Mouse (Mus musculus): ENCODE measurements at regions not wholly inside any gene's neighbourhood (a gene's known extent, or its start where the extent isn't known, plus 50 kb on each side); places are given as distances from the start of the nearest gene placed in this dataset.
"Not testable (repeated sequence)": the region's sequence is repeated elsewhere in the genome, so short reads cannot be mapped to it uniquely, and the experiment has no call there.

DNA sequence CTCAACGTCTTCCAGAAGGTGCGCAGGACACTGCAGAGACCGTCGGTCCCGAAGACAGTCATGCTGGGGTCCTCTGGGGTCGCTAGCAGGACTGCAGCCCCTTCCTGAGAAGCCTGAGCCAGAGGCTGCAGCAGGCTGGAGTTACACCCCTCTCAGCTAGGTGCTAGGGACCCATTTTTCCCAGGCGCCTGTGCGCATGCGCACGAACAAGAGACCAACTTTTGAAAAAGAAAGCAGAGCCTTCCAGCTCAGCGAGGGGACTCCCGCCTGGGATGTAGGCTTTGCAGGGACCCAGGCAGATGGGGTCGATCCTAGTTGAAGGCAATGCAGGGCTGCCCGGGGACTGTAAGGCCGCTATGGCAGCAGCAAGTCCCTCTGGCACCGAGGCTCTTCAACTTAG lies 104.7 kb upstream of the Atg7 start:
- H3K36me3 ChIP-seq (ENCODE audit: control insufficient read depth, insufficient read depth, low read length); H3K27ac ChIP-seq (ENCODE audit: control insufficient read depth, insufficient read depth, low read length); DNase-seq; H3K4me1 ChIP-seq (replicated peaks; ENCODE audit: control insufficient read depth, insufficient read depth, low read length); H3K27me3 ChIP-seq (ENCODE audit: control insufficient read depth, insufficient read depth, low read length); H3K4me3 ChIP-seq (ENCODE audit: control insufficient read depth, insufficient read depth, low read length): not testable (repeated sequence)
- 26% methylated on average over 7 of the region's 16 CpGs for WGBS

DNA sequence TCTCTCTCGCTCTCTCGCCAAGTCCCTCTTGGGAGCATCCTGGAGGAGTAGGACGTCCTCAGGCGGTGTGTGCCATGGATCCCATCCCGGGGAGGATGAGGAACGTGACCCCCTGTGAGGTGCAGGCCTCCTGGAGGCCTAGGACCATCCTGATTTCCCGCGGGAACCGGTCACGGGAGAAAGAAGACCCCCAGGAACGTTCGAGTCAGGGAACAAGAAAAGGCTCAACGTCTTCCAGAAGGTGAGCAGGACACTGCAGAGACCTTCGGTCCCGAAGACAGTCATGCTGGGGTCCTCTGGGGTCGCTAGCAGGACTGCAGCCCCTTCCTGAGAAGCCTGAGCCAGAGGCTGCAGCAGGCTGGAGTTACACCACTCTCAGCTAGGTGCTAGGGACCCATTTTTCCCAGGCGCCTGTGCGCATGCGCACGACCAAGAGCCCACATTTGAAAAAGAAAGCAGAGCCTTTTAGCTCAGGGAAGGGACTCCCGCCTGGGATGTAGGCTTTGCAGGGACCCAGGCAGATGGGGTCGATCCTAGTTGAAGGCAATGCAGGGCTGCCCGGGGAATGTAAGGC lies 92.7 kb upstream of the Atg7 start:
- WGBS: 45% methylated on average over 23 of the region's 23 CpGs
- peak; percentile 2 for DNase-seq
- not testable (repeated sequence) for H3K4me3 ChIP-seq (ENCODE audit: control insufficient read depth, insufficient read depth, low read length); H3K27me3 ChIP-seq (ENCODE audit: control insufficient read depth, insufficient read depth, low read length); H3K27ac ChIP-seq (ENCODE audit: control insufficient read depth, insufficient read depth, low read length); H3K36me3 ChIP-seq (ENCODE audit: control insufficient read depth, insufficient read depth, low read length); H3K4me1 ChIP-seq (replicated peaks; ENCODE audit: control insufficient read depth, insufficient read depth, low read length)

DNA sequence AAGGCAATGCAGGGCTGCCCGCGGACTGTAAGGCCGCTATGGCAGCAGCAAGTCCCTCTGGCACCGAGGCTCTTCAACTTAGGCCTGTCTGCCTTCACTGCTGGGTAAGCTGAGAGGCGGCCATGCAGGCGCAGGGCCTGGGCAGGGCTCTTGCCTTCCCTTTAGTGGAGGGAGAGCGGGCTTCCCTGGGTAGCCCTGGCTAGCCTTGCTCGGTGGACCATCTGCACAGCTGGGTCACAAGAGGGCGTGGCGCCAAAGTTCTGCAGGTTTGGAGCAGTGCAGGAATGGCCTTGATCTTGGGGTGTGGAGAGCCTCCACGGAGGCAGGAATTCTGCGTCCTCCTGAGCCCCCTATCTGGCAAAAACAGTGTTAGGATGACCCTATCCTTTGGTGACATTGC lies 89.8 kb upstream of the Atg7 start:
- not testable (repeated sequence) for H3K36me3 ChIP-seq (ENCODE audit: control insufficient read depth, insufficient read depth, low read length); H3K27me3 ChIP-seq (ENCODE audit: control insufficient read depth, insufficient read depth, low read length); H3K27ac ChIP-seq (ENCODE audit: control insufficient read depth, insufficient read depth, low read length); H3K4me1 ChIP-seq (replicated peaks; ENCODE audit: control insufficient read depth, insufficient read depth, low read length); H3K4me3 ChIP-seq (ENCODE audit: control insufficient read depth, insufficient read depth, low read length); DNase-seq
- WGBS: 60% methylated on average over 2 of the region's 12 CpGs

DNA sequence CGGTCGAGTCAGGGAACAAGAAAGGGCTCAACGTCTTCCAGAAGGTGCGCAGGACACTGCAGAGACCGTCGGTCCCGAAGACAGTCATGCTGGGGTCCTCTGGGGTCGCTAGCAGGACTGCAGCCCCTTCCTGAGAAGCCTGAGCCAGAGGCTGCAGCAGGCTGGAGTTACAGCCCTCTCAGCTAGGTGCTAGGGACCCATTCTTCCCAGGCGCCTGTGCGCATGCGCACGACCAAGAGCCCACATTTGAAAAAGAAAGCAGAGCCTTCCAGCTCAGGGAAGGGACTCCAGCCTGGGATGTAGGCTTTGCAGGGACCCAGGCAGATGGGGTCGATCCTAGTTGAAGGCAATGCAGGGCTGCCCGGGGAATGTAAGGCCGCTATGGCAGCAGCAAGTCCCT lies 87.7 kb upstream of the Atg7 start:
- not testable (repeated sequence) for H3K27me3 ChIP-seq (ENCODE audit: control insufficient read depth, insufficient read depth, low read length); H3K4me1 ChIP-seq (replicated peaks; ENCODE audit: control insufficient read depth, insufficient read depth, low read length); H3K27ac ChIP-seq (ENCODE audit: control insufficient read depth, insufficient read depth, low read length); DNase-seq; H3K36me3 ChIP-seq (ENCODE audit: control insufficient read depth, insufficient read depth, low read length); H3K4me3 ChIP-seq (ENCODE audit: control insufficient read depth, insufficient read depth, low read length)
- WGBS: 20% methylated on average over 5 of the region's 15 CpGs

DNA sequence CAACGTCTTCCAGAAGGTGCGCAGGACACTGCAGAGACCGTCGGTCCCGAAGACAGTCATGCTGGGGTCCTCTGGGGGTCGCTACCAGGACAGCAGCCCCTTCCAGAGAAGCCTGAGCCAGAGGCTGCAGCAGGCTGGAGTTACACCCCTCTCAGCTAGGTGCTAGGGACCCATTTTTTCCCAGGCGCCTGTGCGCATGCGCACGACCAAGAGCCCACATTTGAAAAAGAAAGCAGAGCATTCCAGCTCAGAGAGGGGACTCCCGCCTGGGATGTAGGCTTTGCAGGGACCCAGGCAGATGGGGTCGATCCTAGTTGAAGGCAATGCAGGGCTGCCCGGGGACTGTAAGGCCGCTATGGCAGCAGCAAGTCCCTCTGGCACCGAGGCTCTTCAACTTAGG lies 65.6 kb upstream of the Atg7 start:
- H3K4me3 ChIP-seq (ENCODE audit: control insufficient read depth, insufficient read depth, low read length); H3K36me3 ChIP-seq (ENCODE audit: control insufficient read depth, insufficient read depth, low read length); H3K27me3 ChIP-seq (ENCODE audit: control insufficient read depth, insufficient read depth, low read length); H3K27ac ChIP-seq (ENCODE audit: control insufficient read depth, insufficient read depth, low read length); H3K4me1 ChIP-seq (replicated peaks; ENCODE audit: control insufficient read depth, insufficient read depth, low read length): not testable (repeated sequence)
- DNase-seq: peak; percentile 24
- WGBS: 33% methylated on average over 8 of the region's 15 CpGs
